Mouse (Mus musculus): ENCODE measurements around the gene Chuk. TPM values are rescaled to one million over a fixed set of nuclear protein-coding genes. Genes with fewer than 3 reads are reported as not detected.
A peak's percentile ranks its signal among the peaks of the same experiment; 100 is the strongest.
"Not testable (repeated sequence)": the region's sequence is repeated elsewhere in the genome, so short reads cannot be mapped to it uniquely, and the experiment has no call there.

The Chuk gene
- 10 to 100 TPM; 11.9 to 18.3 (median 14.9) TPM for total RNA-seq (2022)

GRCm38 (mm10) chr19:44106831-44107660 lies at the start of gene Chuk:
TSS of gene Chuk (minus strand) at chr19:44107480.
- peak; percentile 91 to 93 for DNase-seq (ENCODE audit: low spot score in 2 of 2)

- DNase-seq (ENCODE audit: low spot score in 2 of 2) = no peak
These were observed 49.7 kb upstream of the Chuk start for GRCm38 (mm10) chr19:44157005-44157404.

GRCm38 (mm10) chr19:44153781-44154180 lies 46.5 kb upstream of the Chuk start:
- DNase-seq (ENCODE audit: low spot score in 2 of 2) = no peak

GRCm38 (mm10) chr19:44148991-44149390 lies 41.7 kb upstream of the Chuk start:
- no peak for DNase-seq (ENCODE audit: low spot score in 2 of 2)

DNA sequence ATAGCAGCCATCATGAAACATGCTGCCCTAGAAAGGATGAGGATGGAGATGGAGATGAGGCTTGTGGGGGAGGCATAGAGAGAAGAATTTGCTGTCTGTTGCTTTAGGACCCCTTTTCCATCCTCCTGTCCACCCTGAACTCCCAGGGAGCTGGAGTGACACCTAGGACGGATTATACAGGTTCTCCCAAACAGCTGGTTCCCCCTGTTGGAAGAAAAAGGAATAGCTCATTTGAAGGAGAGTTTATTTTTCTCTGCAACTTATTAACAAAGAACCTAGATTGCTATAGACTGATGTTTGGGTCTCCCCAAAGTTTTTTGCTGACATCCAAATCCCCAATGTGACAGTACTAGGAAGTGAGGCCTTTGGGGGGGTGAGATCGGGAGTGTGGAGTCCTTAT lies 41.1 kb upstream of the Chuk start:
- no peak for DNase-seq (ENCODE audit: low spot score in 2 of 2)

DNA sequence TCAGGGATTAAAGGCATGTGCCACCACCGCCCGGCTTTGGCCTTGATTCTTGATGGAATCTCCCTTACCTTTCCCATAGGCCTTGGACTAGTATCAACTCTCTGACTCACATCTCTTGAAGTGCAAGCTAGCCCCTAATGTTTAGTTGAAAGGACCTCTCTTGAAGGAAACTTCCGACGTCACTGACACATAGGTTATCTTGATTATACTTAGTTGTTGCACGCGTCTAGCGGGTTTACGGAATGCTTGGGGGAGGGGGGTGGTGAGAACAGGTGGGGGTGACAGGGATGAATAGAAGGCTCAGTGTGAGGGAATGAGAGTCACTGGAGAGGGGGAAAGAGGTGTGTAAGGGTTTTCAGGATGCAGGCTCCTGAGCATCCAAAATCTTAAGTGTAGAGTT lies 39.7 kb upstream of the Chuk start:
- DNase-seq (ENCODE audit: low spot score in 2 of 2) = no peak

- DNase-seq (ENCODE audit: low spot score in 2 of 2) = no peak
These were observed 39.2 kb upstream of the Chuk start for GRCm38 (mm10) chr19:44146568-44146879.

DNA sequence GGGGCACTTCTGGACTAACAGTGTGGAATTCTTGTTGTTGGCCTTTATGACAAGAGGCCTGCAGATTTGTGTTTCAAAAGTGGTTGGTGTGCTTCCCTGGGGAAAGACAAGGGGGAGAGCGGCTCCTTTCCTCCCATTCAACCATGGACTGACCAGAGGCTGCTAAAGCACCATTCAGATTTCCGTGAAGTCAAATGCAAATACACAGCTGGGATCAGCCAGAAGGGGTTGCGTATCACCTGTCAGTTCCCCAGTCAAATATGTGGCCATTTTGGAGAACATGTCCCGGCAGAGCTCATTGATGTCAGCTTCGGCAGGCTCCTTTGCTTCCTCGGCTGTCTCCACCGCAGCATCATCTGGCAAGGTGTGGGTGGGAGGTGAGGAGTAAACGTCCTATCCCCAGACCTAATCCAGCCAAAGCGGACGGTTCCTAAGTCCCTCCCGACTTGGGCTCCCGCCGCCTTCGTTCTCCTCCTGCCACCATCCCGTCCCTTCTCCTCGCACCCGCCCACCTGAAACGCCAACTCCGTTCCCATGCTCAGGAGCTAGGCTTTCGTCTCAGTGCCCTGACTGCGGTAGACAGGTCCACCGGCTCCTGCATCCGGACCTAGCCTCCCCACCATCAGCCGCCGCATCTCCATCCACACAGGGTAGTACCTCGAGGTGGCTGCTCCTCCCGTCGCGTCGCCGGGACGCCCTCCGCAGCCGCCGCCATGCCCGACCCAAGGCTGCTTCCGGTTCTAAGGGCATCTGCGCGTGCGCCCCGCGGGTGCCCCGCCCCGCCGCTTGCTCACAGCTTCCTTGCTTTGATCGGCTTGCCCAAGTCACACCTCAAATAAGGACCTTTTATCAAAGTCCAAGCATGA lies 38.7 kb upstream of the Chuk start, which contains the start of gene Bloc1s2:
Bloc1s2 (minus strand) TSS at position 745 of the 866 bp plus-strand sequence.
- DNase-seq (ENCODE audit: low spot score in 2 of 2) = peak; percentile 78 to 87

DNA sequence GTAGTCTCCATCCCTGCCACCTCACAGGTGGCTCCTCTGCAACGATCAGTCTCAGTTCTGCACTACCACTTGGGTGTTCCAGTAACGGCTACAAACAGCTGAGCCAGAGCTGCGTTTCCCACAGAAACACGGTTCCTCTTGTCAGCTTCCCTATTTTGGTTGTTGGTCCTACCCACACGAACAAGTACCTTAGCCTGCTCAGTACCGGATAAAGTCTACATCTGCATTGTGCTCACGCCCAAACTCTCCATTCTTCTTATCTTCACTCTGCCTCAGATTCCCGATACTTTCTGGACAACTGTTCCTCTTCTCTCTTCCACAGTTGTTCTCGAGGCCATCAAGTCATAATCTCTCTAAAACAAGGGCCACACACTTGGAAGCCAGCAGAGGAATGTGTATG lies 37.1 kb upstream of the Chuk start:
- DNase-seq (ENCODE audit: low spot score in 2 of 2) = no peak

DNA sequence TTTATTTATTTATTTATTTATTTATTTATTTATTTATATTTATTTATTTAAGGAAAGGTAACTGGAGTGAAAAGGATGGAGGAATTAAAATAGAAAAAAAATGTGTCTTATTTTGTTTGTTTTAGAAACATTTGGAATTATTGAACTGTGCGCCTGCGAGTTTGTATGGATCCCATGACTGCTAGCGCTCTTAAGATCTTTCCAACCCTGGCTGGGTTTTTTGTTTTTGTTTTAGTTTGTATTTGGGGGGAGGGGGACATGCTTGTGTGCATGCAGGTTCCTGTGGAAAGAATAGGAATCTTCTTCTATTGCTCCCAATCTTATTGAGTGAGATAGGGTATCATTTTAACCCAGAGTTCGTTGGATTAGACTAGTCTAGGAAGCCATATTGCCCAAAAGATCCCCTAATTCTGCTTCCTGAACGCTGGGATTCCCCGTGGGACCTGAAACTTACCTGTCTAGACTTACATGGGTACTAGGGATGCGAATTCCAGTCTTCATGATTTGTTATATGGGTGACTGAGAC lies 28.7 kb upstream of the Chuk start:
- DNase-seq (ENCODE audit: low spot score in 2 of 2) = no peak

DNA sequence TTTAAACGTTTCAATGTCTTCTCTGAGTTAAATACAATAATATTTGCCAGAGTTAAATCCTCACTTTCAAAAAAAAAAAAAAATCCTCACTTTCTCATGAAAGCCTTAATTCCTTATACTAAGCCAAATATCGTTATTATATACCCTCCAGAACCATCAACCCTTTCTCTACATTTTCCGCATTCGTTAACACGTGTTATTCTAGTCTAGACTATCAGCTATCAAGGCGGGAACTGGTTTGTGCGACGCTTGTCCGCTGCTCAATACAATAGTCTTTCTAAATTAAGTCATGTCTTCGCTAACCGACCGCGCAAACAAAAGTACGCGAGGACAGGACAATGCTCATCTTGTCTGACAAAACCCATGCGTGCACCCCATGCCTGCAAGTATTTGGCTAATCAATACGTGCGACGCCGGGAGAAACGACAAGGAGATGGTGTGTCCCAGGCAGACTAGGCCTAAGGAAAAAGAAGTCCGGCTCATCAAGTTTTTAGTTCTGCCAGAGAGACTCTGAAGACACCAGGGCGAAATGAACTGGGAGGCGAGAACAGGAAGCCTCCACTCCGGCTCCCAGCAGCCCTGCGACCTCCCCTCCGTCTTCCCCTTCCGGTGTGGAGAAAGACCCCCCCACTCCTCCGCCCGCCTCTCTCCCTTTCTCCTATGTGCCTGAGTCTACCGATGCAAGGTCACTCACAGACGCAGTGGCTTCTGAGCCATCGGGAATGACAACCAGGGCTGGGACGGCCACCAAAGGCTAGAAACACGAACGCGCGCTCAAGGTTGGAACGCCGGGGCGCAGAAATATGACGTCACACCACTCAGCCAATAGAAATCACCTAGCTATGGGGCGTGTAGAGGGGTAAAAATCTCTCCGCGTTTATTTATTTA lies 28.0 kb upstream of the Chuk start, which contains the start of gene Cwf19l1:
Cwf19l1 (minus strand) TSS at position 805 of the 888 bp plus-strand sequence.
- DNase-seq (ENCODE audit: low spot score in 2 of 2) = peak; percentile 70 to 79

DNA sequence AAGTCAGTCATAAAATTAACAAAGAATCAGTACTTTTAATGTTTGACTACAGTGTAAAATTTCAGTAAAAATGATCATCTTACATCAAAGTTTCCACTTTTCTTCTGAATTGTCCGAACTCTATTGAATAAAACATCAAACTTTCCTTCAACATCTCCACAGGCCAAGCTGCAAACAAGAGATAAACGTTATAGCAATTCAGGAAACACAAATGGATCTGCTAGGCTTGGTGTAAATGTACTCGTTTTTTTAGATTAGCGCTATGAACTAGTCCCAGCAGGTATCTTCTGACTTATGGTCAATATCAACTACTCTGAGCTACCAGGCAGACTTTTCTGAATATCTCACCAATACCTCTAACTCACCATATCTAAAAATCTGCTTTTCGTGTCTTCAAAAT lies 25.6 kb upstream of the Chuk start:
- DNase-seq (ENCODE audit: low spot score in 2 of 2) = no peak

- no peak for DNase-seq (ENCODE audit: low spot score in 2 of 2)
These were observed 21.3 kb upstream of the Chuk start for GRCm38 (mm10) chr19:44128560-44128959.

DNA sequence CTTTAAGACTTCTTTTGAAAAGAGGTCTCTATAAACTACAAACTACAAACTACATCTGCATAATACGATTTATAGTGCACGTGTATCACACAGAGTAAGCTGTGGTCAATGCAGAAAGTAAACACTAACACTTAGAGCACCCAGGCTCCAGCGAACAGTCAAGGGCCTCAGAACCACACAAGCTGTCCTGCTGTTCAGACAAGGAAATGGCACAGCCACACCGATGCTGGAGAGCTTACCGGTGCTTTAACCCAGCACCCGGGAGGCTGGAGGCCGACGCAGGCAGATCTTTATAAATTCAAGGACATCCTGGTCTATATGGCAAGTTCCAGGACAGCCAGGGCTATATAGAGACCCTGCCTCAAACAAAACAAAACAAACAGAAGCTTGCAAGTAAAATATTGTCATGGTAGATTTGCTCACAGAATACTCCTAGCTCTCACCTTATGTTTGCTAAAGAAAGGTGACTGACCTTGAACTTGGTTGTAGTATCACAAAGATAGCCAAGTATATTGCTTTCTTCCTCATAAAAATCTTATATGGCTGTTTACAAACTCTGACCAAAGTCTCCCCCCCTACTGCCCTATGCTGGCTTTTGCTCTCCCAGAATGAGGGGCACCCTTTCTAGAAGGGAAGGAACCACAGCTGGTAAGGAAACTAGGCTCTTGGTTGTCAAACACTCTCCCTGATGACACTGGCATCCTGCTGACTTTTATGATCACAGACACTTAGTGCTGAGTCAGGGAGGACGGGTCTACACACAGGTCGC lies 20.6 kb upstream of the Chuk start:
- no peak for DNase-seq (ENCODE audit: low spot score in 2 of 2)

DNA sequence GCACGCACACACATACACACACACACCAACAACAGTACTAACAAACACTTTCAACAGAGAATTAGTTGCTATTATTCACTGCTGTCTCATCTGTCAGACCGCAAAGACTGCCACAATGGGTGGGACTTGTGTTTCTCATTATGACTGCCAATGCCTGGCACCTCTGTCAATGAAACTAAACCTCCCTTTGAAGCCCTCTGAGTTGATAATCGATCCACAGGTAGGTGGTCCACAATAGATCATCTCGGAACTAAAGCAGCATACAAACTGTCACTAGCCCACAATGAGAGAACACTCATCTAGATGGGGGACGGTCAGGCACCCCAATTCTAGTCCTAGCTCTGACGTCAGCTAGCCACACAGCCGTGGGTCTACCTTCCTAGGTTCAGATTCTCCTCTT lies 13.9 kb upstream of the Chuk start:
- no peak for DNase-seq (ENCODE audit: low spot score in 2 of 2)

GRCm38 (mm10) chr19:44120686-44121085 lies 13.4 kb upstream of the Chuk start:
- not testable (repeated sequence) for DNase-seq (ENCODE audit: low spot score in 2 of 2)

DNA sequence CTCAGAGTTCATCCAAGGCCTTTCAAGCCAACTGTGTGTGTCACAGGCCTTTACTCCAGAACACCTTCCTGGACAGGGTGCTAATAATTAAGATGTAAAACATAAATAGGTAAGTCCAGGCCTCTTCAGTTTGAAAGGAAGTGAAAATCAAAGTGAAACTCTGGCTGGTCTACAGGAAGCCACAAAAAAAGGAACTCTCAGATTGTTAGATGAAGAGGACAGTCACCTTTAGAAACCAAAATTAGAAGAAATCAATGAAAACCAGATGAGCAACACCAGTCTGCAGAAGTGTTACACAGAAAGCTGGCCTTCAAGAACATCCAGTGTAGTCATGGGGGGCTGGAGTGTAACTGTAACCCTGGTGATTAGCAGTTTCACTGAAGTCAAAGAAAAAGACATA lies 10.5 kb upstream of the Chuk start:
- DNase-seq (ENCODE audit: low spot score in 2 of 2) = no peak

DNA sequence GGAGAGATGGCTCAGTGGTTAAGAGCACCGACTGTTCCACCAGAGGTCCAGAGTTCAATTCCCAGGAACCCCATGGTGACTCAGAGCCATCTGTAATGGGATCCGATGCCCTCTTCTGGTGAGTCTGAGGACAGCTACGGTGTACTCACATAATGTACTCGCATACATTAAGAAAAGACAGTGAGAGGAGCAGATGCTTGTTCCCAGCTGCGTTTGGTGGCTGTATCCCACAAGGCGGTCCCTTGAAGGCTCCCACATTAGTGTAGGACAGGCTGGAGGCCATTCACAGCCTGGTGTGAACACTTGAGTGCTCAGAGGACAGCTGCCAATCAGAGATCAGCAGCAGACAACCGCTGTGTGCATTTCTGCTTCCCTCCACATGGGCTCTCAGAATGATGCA lies 4.4 kb upstream of the Chuk start:
- no peak for DNase-seq (ENCODE audit: low spot score in 2 of 2)

GRCm38 (mm10) chr19:44110356-44110755 lies 3.1 kb upstream of the Chuk start:
- DNase-seq (ENCODE audit: low spot score in 2 of 2) = no peak

DNA sequence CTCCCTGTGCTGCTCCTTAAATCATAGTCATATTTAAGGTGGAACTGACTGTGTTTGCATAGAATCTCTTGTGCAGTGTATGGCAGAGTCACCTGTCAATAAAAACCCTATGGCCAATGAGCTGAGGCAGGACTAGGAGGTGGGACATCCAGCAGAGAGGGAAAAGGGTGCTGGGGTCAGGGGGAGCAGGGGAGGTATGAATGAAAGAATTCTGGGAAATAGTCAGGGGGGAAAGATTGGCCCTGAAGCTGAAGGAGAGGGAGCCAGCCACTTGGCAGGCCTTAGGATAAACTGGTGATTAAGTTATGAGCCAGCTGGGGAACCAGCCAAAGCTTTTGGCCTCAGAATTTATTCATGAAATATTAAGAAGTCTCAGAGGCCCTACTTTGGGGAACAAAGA lies 1.7 kb upstream of the Chuk start:
- no peak for DNase-seq (ENCODE audit: low spot score in 2 of 2)

Measured in gastrocnemius, adult 8-10 months (tissue).